In genomic region chr9:45839982-45840300, GRCm38 (mm10) we compare ENCODE assay signal across 8 mouse cellular contexts. TPM values are rescaled to one million over a fixed set of nuclear protein-coding genes. Genes with fewer than 3 reads are reported as not detected.
A peak's percentile ranks its signal among the peaks of the same experiment; 100 is the strongest.
DNase-seq lines count a peak whose midpoint lies in the region; ATAC-seq and TF ChIP-seq lines count a peak whose summit lies in the region.

No protein-coding gene starts in this region.

- peak overlapping the region; percentile 99 for H3K4me2 ChIP-seq in kidney, postnatal 0 days (ENCODE audit: low read length)
- peak overlapping the region; percentile 94 for H3K4me2 ChIP-seq in intestine, postnatal 0 days (replicated peaks; ENCODE audit: low read depth)
- H3K4me2 ChIP-seq in neural tube, embryonic 13.5 days, result peak overlapping the region; percentile 99

- H3K9ac ChIP-seq in kidney, postnatal 0 days (ENCODE audit: low read depth, low read length), result peak overlapping the region; percentile 81
- peak overlapping the region; percentile 79 for H3K9ac ChIP-seq in intestine, postnatal 0 days (ENCODE audit: low read depth, low read length)
- peak overlapping the region; percentile 98 for H3K9ac ChIP-seq in neural tube, embryonic 13.5 days

- DNase-seq in kidney, postnatal 0 days (ENCODE audit: low spot score), result no peak
- no peak for DNase-seq in kidney, postnatal 14 days
- DNase-seq in forebrain, embryonic 10.5 days (ENCODE audit: extremely low spot score, low spot score), result no peak
- DNase-seq in embryo, embryonic 9.5 days (ENCODE audit: extremely low spot score), result no peak
- DNase-seq in gastrocnemius, postnatal 25 days, result no peak
- DNase-seq in embryo, embryonic 10 days (ENCODE audit: low spot score), result no peak

- H3K27me3 ChIP-seq in kidney, postnatal 0 days (ENCODE audit: insufficient read depth, low read length), result no peaks in the 10 kb centered on the region
- no peaks in the 10 kb centered on the region for H3K27me3 ChIP-seq in forebrain, embryonic 10.5 days (ENCODE audit: poor library complexity, severe bottlenecking)
- no peaks in the 10 kb centered on the region for H3K27me3 ChIP-seq in intestine, postnatal 0 days (replicated peaks; ENCODE audit: control insufficient read depth, insufficient read depth, low read length)
- H3K27me3 ChIP-seq in neural tube, embryonic 13.5 days, result no peaks in the 10 kb centered on the region

- no peak for TF ChIP-seq CTCF in kidney, postnatal 0 days (IDR thresholded peaks at IDR 0.05; ENCODE audit: low read depth)
- TF ChIP-seq CTCF in intestine, postnatal 0 days (IDR thresholded peaks at IDR 0.05; ENCODE audit: low read depth), result no peak

- H3K4me3 ChIP-seq in kidney, postnatal 0 days (replicated peaks; ENCODE audit: low read depth, low read length), result peak overlapping the region; percentile 86
- peak overlapping the region; percentile 81 for H3K4me3 ChIP-seq in forebrain, embryonic 10.5 days
- peak overlapping the region; percentile 89 for H3K4me3 ChIP-seq in intestine, postnatal 0 days (ENCODE audit: low read depth, low read length)
- H3K4me3 ChIP-seq in neural tube, embryonic 13.5 days, result peak overlapping the region; percentile 97

- ATAC-seq in kidney, postnatal 0 days (replicated peaks; ENCODE audit: low FRiP score, low read depth), result 0 out of 2 replicates have a peak, but pooled peaks have one; percentile 17
- ATAC-seq in intestine, postnatal 0 days, result no peak
- 0 out of 2 replicates have a peak, but pooled peaks have one; percentile 2 for ATAC-seq in neural tube, embryonic 13.5 days (ENCODE audit: low read depth)

- H3K4me1 ChIP-seq in kidney, postnatal 0 days (replicated peaks; ENCODE audit: insufficient read depth, low read length), result peaks cover 14% of the 10 kb centered on the region; the same call in 1 of the 2 replicates
- peaks cover 35% of the 10 kb centered on the region for H3K4me1 ChIP-seq in forebrain, embryonic 10.5 days
- H3K4me1 ChIP-seq in intestine, postnatal 0 days (replicated peaks; ENCODE audit: control insufficient read depth, insufficient read depth, low read length), result peaks cover 4% of the 10 kb centered on the region; the same call in 1 of the 2 replicates
- peaks cover 47% of the 10 kb centered on the region for H3K4me1 ChIP-seq in neural tube, embryonic 13.5 days (replicated peaks)

- H3K36me3 ChIP-seq in kidney, postnatal 0 days (ENCODE audit: insufficient read depth, low read length), result no peaks in the 10 kb centered on the region
- H3K36me3 ChIP-seq in forebrain, embryonic 10.5 days (replicated peaks), result no peaks in the 10 kb centered on the region
- H3K36me3 ChIP-seq in intestine, postnatal 0 days (ENCODE audit: control insufficient read depth, insufficient read depth), result no peaks in the 10 kb centered on the region
- H3K36me3 ChIP-seq in neural tube, embryonic 13.5 days, result 0 out of 2 replicates have a peak, but pooled peaks cover 3% of the 10 kb centered on the region

- WGBS in kidney, postnatal 0 days, result 42% methylated on average over 7 of the region's 7 CpGs
- WGBS in forebrain, embryonic 10.5 days, result 71% methylated on average over 7 of the region's 7 CpGs
- 66% methylated on average over 7 of the region's 7 CpGs for WGBS in intestine, postnatal 0 days
- WGBS in neural tube, embryonic 13.5 days, result 74% methylated on average over 7 of the region's 7 CpGs

- H3K27ac ChIP-seq in kidney, postnatal 0 days, result peak overlapping the region; percentile 55
- H3K27ac ChIP-seq in forebrain, embryonic 10.5 days, result no peak overlapping the region
- no peak overlapping the region for H3K27ac ChIP-seq in intestine, postnatal 0 days (ENCODE audit: low read depth, low read length)
- no peak overlapping the region for H3K27ac ChIP-seq in neural tube, embryonic 13.5 days (replicated peaks)

- H3K9me3 ChIP-seq in kidney, postnatal 0 days (replicated peaks; ENCODE audit: low read length), result no peaks in the 10 kb centered on the region
- H3K9me3 ChIP-seq in forebrain, embryonic 10.5 days, result no peaks in the 10 kb centered on the region
- H3K9me3 ChIP-seq in intestine, postnatal 0 days (ENCODE audit: control insufficient read depth), result no peaks in the 10 kb centered on the region
- no peaks in the 10 kb centered on the region for H3K9me3 ChIP-seq in neural tube, embryonic 13.5 days

RNA-seq across cellular contexts. Expression of gene Bace1, which starts 1.6 kb away (rescaled TPM):
- 26.5 and 29.1 TPM in 2 replicates for polyA plus RNA-seq in kidney, postnatal 0 days (2015; fragmentation: Nextera tagmentation; extraction: Ambion mirVana)
- polyA plus RNA-seq in forebrain, embryonic 10.5 days (2016; fragmentation: Nextera tagmentation; extraction: Ambion mirVana), result 18.5 and 20.7 TPM in 2 replicates
- polyA plus RNA-seq in intestine, postnatal 0 days (2015; fragmentation: Nextera tagmentation; extraction: Ambion mirVana), result 10.1 and 10.7 TPM in 2 replicates
- polyA plus RNA-seq in neural tube, embryonic 13.5 days (2015; fragmentation: Nextera tagmentation; extraction: Ambion mirVana), result 44.9 and 49.2 TPM in 2 replicates
- 10 to 100 TPM; 34.1 to 43.6 TPM for total RNA-seq in gastrocnemius, postnatal 25 days (2021)

RNA-seq across cellular contexts. Expression of gene Cep164, which starts 11.4 kb away (rescaled TPM):
- polyA plus RNA-seq in kidney, postnatal 0 days (2015; fragmentation: Nextera tagmentation; extraction: Ambion mirVana), result 20.1 and 20.6 TPM in 2 replicates
- polyA plus RNA-seq in forebrain, embryonic 10.5 days (2016; fragmentation: Nextera tagmentation; extraction: Ambion mirVana), result 19.3 and 20.4 TPM in 2 replicates
- polyA plus RNA-seq in intestine, postnatal 0 days (2015; fragmentation: Nextera tagmentation; extraction: Ambion mirVana), result 12.4 and 15.5 TPM in 2 replicates
- 13.8 and 15.2 TPM in 2 replicates for polyA plus RNA-seq in neural tube, embryonic 13.5 days (2015; fragmentation: Nextera tagmentation; extraction: Ambion mirVana)
- total RNA-seq in gastrocnemius, postnatal 25 days (2021), result 1 to 10 TPM; 2.6 to 3.0 TPM
